Mouse (Mus musculus) layer of hippocampus, adult 8-10 months (tissue): ENCODE measurements around the gene Ell2. TPM values are rescaled to one million over a fixed set of nuclear protein-coding genes. Genes with fewer than 3 reads are reported as not detected.

Experiments used
- DNase-seq, 2 experiments: peaks; one replicate each; pipeline ENCODE4 v3.0.0; 2022; ENCODE audit warnings: low spot score in 2 of 2
- total RNA-seq, 4 experiments: library from RNA; stranded (reverse); gene quantifications; 2 replicates each; pipeline ENCODE4 v1.2.4; 2022

Gene Ell2
- total RNA-seq, 4 experiments from 2014 or later: 28.0 to 33.6 (median 31.8) TPM

GRCm38 (mm10) chr13:75807969-75808368 is 101.4 kb downstream of the Ell2 start:
- DNase-seq: no peak

DNA sequence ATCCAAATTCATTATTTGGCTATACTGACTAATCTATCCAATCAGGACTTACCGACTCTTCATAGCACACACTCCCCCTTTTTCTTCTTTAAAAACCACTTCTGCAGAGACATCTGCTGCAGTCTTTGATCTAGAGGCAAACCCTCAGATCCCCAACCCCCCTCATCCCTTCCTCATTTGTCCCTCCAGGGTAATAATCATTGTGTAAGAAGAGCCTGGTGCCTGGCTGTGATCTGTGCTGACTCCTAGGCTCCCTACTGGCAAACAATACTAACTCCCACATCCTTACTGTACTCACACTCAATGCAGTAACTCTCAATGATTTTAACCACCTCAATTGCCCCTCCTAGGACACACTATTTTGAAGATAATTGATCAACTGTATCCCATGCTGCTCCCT is 103.4 kb downstream of the Ell2 start:
- DNase-seq: no peak

DNA sequence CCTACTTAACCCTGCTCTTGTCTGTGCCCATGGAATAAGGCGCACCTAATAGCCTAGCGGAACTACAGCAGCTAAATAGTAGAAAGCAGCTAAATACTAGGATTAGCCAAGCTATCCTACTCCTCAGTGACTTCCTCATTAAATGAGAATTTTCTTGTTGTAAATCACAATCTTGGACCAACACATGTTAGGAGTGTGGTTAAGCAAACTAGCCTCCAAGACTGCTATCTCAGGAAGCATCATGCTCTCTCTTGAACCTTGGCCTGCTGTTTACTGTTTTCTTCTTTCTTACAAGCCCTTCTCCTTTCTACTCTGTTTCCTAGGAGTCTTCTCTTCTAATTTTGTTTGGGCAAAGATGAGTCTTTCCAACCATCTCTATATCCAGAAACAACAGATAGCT is 110.6 kb downstream of the Ell2 start:
- DNase-seq: no peak

- DNase-seq: no peak
These were observed 111.9 kb downstream of the Ell2 start for GRCm38 (mm10) chr13:75818486-75818885.

DNA sequence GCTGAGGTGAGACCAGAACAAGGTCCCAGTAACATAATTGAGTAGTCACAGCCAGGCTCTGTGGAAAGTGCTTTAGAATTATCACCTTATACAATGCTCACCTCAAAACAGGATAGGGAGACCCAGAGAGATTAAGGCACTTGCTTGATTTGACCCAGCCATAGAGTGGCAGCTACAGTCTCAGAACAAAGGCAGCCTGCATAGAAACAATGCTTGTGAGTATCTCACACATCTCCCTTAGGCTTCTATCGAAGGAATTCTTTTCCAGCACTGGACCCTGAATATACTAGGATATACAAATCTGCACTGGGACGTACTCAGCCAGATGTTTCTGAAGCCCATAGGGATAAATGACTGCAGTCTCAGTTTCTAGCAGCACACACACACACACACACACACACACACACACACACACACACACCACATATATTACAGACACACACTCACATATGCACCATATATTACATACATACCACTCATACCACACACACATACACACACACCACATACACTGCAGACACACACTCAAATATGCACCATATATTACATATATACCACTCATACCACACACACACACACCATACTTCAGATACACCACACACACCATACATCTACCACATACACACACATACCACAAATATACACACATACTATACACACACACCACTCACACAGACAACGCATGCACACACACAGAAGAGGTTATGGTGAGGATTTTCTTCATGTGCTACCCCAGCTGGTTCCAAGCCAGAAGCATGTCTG is 112.6 kb downstream of the Ell2 start:
- DNase-seq: no peak

DNA sequence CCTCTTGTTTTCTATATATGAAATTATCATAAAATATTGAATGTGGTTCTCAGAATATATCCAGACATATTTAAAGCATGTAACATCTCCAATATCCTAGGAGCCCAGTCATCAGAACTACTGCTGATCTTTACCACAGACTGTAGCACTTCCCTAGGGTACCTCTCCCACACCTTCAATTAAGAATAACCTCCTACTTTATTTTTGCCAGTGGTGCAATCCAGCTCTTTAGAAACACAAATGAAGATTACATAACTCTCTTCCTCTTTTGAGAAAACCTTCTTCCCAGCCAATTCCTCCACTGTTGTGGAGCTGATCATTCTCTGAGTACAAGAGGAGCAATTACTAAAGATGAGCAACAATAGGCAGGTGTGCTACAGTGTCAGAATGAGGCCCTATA is 113.3 kb downstream of the Ell2 start:
- no peak for DNase-seq

Other genes starting within 250 kb of the Ell2 start
- gene Glrx, start 133.1 kb downstream of the Ell2 start, total RNA-seq: 10 to 100 TPM; 46.3 to 54.2 (median 48.7) TPM
- 10 to 100 TPM; 16.1 to 18.6 (median 17.1) TPM for gene Rhobtb3, start 237.2 kb downstream of the Ell2 start, total RNA-seq